Mouse (Mus musculus): ENCODE measurements around the gene Gbx2.

- TF ChIP-seq CTCF (IDR thresholded peaks at IDR 0.05; ENCODE audit: control insufficient read depth, insufficient read depth, insufficient replicate concordance, low read depth, low read length) = no peak
- no peak for TF ChIP-seq POLR2A (IDR thresholded peaks at IDR 0.05; ENCODE audit: control insufficient read depth, low read depth, low read length)
Measured at GRCm38 (mm10) chr1:89974541-89974940, 43.6 kb upstream of the Gbx2 start.
